Mouse (Mus musculus): ENCODE measurements around the gene Mvd.

Mvd gene

GRCm38 (mm10) chr8:122443262-122444006 lies at the start of gene Mvd:
TSS of gene Mvd (minus strand) at chr8:122443422.
- peak; percentile 99 for DNase-seq

- DNase-seq, result no peak
These were observed 45.2 kb upstream of the Mvd start for GRCm38 (mm10) chr8:122488387-122488786.

DNA sequence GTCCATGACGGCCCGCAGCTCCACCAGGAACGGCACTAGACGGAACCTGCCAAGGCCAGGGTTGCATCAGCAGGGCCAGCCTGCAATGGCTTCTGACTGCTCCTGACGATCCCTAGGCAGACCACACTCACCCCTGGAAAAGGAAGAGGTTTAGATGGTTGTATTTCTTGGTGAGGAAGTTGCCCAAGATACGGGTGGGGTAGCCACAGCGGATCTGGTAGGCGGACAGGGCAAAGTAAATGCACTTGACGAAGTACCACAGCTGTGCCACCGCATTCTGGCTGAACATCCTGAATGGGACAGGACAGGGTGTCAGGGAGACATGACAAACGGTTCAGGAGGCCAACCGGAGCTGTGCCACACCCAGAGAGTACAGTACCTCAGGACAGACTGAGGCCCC lies 41.6 kb upstream of the Mvd start:
- no peak for DNase-seq

DNA sequence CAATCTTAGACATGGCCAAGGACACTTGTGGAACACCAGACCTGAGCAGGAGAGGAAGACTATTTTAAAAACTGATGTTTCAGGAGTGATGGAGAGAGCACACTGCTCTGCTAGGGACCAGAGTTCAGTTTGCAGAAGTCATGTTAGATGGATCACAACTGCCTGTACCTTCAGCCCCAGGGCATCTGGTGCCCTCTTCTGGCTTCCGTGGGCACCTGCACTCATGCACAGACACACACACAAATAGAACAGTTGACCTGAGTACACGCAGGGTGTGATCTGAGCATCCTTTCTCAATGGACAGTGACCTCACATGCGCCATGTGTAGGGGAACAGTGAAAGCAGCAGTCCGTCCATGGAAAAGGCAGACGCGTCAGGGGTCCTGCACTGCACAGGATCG lies 40.7 kb upstream of the Mvd start:
- no peak for DNase-seq

GRCm38 (mm10) chr8:122482448-122482847 lies 39.2 kb upstream of the Mvd start:
- DNase-seq, result no peak

- peak; percentile 91 for DNase-seq
These were observed 32.5 kb upstream of the Mvd start, which contains the start of the genes Rnf166 and Ctu2 for GRCm38 (mm10) chr8:122475580-122476320. TSS of gene Rnf166 (minus strand) at chr8:122476064. TSS of gene Ctu2 (plus strand) at chr8:122476143.

- DNase-seq, result peak; percentile 46
These were observed 31.8 kb upstream of the Mvd start for GRCm38 (mm10) chr8:122474951-122475560.

DNA sequence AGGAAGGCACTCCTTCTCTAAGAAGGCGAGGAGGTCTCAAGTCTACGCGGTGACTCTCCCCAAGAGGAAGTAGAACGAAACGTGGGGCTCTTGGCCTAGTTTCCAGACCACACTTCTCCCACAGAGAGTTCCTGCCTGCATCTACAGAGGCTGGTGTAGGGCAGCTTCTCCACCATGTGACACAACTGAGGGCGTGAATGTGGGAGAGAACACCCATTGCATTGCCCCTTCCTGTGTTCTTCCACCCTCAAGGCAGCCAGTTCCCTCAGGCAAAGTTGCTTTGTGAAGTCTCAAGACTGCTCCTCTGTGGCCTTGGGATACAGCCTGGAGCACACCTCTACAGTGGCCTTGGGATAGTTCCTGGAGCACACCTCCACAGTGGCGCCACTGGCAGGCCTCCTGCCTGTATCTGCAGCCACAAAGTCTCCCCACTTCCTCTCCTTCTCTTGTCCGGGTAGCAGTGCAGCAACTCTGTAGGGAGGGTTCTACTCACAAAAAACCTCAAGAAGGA lies 30.7 kb upstream of the Mvd start:
- no peak for DNase-seq

- DNase-seq, result no peak
These were observed 27.5 kb upstream of the Mvd start for GRCm38 (mm10) chr8:122470691-122471090.

- DNase-seq, result no peak
These were observed 26.7 kb upstream of the Mvd start for GRCm38 (mm10) chr8:122469965-122470364.

GRCm38 (mm10) chr8:122469407-122469806 lies 26.2 kb upstream of the Mvd start:
- DNase-seq, result no peak

- DNase-seq, result no peak
These were observed 24.6 kb upstream of the Mvd start for GRCm38 (mm10) chr8:122467816-122468215.

DNA sequence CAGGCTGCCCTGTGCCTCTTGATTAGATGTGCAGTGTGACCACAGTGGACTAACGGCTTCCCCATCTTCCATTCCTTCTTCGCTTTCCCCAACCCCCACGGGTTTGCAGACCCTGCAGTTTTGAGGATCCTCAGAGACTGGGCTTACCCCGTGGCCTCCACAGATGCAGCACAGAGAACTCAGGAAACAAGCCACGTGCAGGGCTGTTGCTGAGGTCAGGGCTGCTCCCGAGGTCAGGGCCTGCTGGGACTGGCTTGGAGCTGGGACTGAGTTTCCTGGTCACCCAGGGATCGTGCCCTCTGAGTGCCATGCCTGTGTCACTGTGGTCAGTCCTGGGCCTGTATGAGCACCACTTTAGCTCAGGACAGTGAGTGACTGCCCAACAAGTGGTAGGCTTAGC lies 21.8 kb upstream of the Mvd start:
- DNase-seq, result no peak

- no peak for DNase-seq
These were observed 20.7 kb upstream of the Mvd start for GRCm38 (mm10) chr8:122463651-122464640.

- DNase-seq, result no peak
These were observed 19.3 kb upstream of the Mvd start for GRCm38 (mm10) chr8:122462510-122462909.

DNA sequence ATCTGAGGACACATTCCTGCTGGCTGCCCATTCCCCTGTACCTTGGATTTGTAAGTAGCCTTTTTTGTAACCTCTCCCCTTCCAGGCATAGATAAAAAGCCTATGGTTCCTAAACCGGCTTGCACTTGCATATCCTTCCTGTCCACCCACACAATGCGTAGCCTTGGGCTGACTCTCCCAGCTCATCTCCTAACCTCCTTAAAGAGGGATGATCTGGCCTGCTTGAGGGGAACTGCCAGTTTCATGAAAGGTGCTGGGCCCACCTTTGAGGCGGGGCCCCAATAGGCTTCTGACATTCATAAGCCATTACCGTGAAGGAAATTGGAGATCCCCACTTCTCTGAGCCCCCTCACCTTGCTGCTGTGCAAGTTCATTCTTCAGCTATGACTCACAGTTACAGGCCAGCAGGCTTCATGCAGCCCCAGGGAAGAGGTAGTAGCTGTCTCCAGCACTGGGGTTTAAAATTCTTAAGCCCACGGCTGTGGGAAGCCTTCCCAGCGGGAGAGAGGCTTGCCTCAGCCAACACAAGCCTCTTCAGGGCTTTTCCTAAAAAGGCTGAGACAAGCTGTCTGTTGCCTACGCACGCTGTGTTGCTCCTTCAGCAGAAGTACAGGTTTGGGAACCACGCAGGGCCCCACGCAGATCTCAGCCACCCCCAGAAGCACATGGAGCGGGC lies 18.4 kb upstream of the Mvd start:
- no peak for DNase-seq

DNA sequence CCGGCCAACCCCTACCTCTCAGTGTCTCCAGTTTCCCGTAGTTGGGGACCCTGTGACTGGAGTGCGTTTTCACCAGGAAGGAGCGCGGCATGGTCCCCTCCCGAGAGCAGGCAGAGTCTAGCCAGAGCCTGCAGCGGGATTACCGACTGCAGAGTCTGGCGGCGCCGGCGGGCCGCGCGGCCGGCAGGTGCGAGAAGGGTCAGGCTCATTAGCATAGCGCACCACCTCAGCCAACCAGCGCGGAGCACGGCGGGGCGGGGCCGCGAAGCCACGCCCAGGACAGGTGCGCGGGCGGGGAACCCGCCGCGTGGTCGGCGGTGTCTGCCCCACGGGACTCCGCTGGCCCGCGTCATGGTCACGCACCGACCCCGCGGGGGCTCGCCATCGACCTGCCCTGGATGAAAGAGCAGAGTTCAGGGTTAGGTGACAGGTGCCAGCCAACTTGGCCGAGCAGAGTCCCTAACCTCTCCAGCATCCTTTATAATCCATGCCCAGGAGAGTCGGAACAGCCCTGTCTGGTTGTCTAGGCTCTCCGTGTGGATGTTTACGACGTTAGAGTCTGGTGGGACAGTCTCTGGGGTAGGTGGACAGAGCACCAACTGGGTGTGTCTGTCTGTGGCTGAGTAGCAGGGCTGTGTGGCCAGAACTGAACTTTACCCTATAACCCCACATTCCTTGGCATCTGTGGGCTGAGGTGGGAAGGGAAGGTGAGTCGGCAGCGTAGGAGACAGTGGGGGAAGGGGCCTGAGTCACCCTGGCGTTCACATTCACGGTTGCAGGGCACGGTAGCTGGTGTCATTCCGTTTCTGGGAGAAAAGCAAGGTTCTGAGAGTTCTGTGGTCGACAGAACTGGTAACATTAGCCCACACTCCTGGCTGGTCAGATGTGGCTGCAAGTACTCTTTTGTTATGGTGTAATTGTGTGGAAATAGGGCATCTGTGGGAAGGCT lies 17.6 kb upstream of the Mvd start, which contains the start of gene Snai3:
Gene Snai3, minus strand, starts transcription at position 210 of the 949 bp plus-strand sequence.
- DNase-seq, result peak; percentile 69

- no peak for DNase-seq
These were observed 16.8 kb upstream of the Mvd start for GRCm38 (mm10) chr8:122459990-122460389.

DNA sequence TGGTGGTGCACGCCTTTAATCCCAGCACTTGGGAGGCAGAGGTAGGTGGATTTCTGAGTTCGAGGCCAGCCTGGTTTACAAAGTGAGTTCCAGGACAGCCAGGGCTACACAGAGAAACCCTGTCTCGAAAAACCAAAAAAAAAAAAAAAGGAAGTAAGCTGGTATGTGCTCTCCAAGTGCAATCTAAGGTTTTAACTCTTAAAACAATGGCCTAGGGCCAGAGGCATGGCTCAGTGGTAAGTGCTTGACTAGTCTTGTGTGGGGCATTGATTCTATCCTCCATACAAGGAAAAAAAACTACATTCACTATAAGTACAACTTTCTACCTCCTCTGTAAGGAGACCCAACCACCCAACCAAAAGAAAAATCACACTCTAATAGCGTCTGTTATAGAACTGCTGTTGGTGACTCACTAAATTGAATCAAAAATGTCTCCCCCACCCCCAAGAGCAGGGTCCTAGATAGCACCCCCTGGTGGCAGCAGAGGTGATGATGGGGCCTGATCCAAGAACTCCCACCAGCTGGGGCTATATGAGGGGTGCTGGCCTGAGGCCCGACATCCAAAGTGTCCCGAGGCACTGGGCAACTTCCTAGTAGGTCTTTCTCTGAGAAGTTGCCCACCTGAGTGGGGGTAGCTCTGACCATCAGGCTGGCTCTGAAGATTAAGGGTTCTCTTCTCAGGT lies 16.1 kb upstream of the Mvd start:
- no peak for DNase-seq

GRCm38 (mm10) chr8:122457171-122457570 lies 13.9 kb upstream of the Mvd start:
- DNase-seq, result no peak

Data from liver (tissue).